Mouse (Mus musculus) forebrain, embryonic 12.5 days (tissue): ENCODE results near the gene Sox21. TPM values are rescaled to one million over a fixed set of nuclear protein-coding genes. Genes with fewer than 3 reads are reported as not detected.

Experiments used
- microRNA-seq: library from miRNA; unstranded; fragments of <30 nt; microRNA quantifications from one replicate; pipeline ENCODE4, GENCODE M21; 2017
- polyA plus RNA-seq: library from polyadenylated mRNA; unstranded; fragments of >200 nt; fragmentation: Nextera tagmentation; extraction: Ambion mirVana; gene quantifications from 2 replicates; pipeline ENCODE4 v1.2.1, GENCODE M21; 2016

The Sox21 gene
- polyA plus RNA-seq, 1 experiment from 2014 or later, result 21.2 TPM

Small RNAs within 50 kb of the gene (microRNA-seq; reads per million reads assigned to microRNA genes)
- not detected for gene Mir6241

Other genes with a start within 250 kb of the Sox21 start
- 12.1 and 13.1 TPM in 2 replicates for gene Dct, start 184.8 kb downstream of the Sox21 start, polyA plus RNA-seq
- gene Tgds, start 104.3 kb downstream of the Sox21 start, polyA plus RNA-seq, result 24.7 and 26.9 TPM in 2 replicates
- gene Gpr180, start 99.9 kb downstream of the Sox21 start, polyA plus RNA-seq, result 29.9 and 31.9 TPM in 2 replicates
- gene Gm9376, start 29.9 kb upstream of the Sox21 start, polyA plus RNA-seq, result not detected in 2 replicates